Mouse (Mus musculus) NIH3T3 (cell line): ENCODE results near the gene Masp1.

Experiments
- DNase-seq: peaks from one replicate; pipeline ENCODE4 v3.0.0-alpha.2; 2012; ENCODE audit warnings: low read depth

The Masp1 gene

DNA sequence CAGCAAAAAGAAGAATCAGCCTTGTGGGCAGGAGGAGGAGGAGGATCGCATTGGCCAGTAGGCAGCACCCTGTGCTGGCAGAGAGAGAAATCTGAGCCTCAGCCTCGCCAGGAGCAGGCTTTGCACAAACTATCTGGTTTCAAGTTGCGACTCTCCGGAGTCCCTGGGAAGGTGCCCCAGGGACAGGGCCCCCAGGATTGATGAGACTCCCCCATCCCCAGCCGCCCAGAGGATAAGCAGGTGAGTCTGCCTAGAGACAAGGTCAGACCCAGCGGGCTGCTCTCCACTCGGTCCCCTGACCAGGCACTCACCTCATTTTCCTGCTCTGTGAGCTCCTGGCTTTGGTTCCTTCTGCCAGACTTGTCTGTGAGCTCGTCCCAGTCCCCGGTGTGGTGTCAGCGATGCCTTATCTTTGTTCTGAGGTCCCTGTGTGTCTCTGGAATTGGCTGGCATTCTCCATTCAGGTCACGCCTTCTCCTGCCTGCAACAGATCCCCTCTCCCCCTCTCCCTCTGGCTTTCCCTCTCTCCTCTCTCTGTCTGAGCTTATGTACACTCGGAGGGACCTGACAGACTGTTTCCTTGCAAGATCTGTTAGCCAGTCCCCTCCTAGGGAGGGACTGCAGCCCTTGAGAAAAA lies at the start of gene Masp1, which contains the start of gene Rtp4:
Masp1 (minus strand) TSS at position 581 of the 637 bp plus-strand sequence.
Rtp4 (plus strand) TSS at position 57 of the 637 bp plus-strand sequence.
- DNase-seq: peak; percentile 63

DNA sequence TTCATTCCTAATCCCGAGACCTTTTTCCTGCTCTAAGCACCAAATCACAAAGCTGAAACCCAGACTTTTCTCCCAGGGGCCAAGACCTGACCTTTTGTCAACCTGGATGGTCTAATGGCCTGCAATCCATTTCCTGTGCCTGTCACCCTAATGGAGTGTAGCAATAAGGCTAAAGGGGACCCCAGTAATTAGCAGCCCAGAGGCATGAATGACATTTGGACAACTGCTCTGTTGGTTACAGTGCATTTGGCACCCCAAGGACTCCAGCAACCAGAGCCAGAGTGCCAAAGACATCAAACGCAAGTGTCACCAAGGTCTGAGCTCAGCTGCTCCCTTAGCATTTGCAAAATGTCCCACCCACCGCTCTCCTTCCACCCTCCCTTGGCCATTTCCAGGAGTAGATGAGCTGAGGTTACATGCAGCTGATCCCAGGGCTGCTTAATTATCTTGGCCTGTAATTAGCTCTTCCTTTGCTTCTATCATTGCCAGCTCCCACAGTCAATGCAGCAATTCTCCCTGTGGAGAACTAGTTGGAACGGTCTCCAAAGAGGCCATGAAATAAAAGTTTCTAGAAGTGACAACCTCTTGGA lies 47.8 kb upstream of the Masp1 start:
- no peak for DNase-seq

DNA sequence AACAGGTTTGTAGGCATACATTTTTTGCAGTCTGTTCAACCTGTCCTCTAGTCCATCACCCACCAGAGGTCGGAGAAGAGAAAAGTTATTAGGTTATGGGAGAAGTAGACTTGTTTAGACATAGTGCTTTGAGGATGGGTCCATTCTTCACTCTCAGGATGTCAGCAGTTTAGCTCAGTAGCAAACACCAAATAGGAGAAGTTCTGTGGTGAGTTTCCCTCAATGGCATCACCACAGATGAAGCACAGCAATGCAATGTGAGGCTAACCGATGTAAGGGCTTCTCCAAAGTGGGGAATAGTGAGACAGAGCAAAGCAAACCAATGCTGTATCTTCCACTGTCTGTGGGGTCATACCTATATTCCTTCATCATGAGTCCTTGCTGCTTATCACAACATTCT lies 37.1 kb upstream of the Masp1 start:
- DNase-seq: no peak

DNA sequence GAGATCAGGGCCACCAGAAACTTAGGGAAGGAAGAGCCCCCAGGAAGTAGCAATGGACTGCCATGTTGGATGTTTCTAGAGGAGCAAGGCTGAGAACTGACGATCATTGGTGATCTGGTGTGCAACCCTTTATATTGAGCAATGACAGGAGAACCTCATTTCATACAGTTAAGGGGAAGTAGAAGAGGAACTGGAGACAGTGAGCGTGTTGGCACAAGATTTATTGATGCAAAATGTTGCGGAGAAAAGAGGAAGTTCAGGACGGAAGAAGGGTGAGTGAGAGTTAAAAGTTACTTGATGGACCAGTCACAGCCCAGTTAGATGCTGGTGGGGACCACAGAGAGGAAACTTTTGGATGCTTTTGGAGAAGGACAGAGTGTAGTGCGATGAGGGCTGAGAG lies 36.6 kb upstream of the Masp1 start:
- no peak for DNase-seq

DNA sequence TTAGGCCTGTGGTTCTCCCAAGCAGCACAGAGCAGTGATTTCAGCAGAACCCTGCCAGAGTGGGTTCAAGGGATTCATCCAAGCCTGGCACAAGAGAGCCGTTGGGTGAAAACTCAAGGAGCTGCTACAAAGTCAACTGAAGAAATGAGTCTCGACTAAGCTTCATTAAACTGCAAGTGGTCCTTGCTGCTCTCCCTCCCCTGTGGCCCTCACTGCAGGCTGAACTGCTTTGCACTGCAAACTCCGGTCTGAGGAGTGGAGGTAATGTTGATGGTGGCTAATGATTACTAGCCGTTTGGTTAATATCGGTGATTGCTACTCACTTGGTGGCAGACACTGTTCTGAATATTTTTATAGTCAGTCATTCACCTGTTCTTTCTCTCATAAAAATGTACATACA lies 34.1 kb upstream of the Masp1 start:
- no peak for DNase-seq

DNA sequence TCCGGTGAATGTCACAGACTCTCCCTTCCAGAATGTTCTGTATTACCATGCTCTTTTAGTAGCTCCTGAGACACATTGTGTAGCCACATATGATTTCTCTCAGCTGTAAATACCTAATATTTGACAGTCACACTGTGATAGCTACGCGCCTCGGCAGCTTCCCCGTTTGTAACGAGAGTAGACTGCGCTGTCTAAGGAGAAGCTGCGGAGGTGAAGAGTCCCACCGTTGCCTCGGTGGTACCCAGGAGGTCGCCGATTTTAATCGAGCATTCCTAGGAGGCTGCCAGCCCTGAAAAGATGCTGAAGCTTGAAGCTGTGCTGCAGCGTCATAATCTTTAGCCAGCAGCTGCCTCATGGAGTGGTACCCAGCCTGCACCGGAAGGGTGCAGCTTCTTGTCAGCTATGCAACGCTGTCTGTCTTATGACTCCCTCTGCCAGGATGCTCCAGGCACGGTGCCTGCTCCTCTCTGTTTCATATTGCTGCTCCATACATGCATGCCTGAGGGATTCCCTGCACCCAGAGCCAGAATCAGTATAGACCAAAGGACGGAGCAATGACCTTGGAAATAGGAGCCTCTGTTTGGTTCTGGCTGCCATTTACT lies 30.5 kb upstream of the Masp1 start:
- DNase-seq: no peak

DNA sequence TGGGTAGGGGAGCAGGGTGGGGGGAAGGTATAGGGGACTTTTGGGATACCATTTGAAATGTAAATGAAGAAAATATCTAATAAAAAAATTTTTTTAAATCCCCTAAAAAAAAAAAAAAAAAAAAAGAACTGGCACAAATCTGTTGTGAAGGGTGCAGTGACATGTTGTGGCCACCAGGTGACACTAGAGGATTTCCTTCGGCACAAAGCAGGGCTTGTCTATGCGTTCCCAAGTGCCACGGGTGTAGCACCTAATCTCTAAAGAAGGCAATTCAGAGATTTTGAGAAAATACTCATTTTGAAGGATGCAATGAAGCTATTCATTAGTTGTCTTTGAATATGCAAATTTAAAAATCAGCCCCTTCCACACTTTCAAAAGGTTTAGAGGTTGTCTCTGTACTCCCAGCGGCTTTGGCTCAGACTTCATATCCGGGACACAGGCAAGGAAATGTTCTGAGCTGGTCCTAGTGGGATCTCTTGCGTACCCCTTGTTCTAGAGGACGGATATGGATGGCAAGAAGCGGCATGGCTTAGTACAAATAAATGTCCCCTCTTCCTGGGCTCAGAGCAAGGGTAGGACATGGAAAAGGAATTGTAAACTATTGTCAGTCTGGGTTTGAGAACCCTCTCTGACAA lies 29.8 kb upstream of the Masp1 start:
- DNase-seq: peak; percentile 85

DNA sequence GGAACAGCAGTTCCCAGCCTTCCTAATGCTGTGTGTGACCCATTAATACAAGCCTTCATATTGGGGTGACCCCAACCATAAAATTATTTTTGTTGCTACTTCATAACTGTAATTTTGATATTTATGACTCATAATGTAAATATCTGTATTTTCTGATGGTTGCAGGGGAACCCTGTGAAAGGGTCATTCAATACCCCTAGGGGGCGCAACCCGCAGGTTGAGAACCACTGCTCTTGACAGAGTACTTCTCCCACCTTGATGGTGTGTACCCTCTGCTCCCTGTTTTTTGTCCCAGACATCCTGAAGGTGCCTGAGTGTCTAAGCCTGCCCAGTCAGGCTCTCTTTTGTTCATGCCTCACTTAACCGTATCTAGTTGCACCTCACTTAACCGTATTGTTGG lies 27.2 kb upstream of the Masp1 start:
- no peak for DNase-seq

DNA sequence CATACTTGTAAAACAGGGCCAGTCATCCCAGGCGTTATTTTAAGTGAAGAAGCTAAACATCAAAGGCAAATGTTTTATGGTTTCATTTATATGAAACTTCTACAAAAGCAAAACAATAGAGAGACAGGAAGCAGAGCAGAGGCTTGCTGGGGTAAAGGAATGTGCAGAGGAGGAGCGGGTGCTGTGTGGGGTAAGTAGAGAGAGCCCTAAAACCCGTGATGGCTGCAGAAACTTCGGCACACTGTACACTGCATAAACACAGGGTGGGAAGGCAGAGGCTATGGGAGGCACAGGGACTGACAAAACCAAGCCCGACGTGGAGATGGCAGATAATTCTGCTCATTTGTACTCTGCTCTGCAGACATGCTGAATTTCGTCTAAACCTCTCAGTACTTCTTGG lies 23.7 kb upstream of the Masp1 start:
- no peak for DNase-seq

DNA sequence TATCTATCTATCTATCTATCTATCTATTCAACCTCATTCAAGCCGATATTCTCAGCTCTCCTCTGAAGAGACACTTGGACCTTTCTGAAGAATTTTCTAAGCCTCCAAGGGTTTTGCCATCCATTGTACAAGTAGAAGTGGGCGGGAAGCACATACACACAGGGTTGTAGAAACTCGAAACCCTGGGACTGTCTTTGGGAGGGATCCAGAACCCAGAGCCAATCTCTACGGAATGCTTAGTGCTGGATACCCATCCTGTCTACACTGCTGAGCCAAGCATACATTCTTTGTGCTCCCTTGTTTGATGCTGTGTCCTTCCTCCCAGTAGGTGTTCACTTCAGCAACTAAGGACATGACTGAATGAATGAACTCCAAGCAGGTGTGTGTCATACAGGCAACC lies 22.3 kb upstream of the Masp1 start:
- DNase-seq: peak; percentile 54

DNA sequence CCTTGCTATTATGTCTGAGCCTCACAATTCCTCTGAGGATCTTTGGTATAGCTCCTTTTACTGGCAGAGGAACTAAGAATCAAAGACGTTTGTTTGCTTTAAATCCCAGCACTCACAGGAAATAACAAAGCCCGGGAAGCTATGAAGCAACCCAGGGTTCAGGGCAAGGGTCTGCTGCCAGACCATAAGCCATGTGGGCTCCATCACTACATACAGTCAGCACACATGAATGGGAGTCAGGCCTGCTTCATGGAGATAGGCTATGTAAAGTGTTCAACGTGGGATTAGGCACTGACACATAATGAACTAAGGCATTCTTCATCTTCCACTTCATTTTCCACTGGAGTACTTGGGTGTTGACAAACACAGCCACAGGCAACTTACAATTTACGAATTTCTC lies 20.4 kb upstream of the Masp1 start:
- no peak for DNase-seq

DNA sequence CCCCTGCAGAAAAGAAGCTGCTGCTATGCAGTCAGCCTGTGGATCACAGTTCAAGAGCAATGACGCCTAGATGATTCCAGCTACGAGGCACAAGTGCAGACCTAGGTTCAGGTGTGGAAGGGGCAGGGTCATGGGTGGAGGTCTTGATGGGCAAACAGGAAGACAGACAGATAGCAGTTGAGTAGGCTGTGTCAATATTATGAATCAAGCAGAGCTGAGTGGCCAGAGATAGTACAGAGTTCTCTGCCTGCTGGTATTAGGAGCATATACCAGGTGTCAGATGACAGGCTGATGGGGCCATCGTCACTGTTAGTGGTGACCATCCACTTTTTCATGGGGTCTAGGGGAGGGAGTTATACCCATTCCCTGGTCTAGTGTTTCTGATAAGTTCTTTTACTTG lies 13.1 kb upstream of the Masp1 start:
- DNase-seq: no peak

DNA sequence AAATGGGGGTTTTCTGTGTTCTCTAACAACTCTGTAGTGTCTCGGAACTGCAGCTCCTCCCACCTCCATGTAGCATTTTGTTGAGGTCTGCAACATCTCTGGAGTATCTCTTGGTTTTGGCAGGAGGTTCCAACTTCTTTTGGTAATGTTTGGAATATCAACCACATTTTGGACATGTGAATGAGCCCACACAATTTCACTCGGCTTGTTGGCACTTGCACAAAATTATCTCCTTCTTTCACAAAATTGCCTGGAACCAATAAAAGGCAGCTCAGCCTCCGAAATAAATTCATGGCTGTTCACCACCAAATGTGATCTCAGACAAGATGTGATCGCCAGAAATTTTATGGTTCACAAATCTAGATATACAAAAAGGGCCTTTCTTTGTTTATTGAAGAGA lies 8.6 kb upstream of the Masp1 start:
- DNase-seq: peak; percentile 26

DNA sequence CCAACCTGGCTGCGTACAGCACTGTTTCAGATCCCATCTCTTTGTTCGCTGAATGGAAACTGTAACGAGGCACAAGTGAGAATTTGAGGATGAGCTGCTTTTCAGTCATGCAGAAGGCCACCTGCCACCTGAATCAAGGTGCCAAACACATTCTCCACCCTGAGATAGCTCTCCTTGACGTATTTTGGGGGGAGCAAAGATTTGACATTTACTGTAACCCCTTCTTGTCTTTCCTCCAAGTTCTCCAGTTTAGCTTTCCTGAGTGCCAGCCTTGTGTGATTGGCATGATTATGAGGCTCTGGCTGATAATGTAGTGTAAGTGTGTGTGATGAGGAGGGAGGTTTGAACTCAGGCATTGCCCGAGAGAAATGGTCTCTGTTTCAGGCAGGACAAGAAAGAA lies 1.5 kb upstream of the Masp1 start:
- no peak for DNase-seq

DNA sequence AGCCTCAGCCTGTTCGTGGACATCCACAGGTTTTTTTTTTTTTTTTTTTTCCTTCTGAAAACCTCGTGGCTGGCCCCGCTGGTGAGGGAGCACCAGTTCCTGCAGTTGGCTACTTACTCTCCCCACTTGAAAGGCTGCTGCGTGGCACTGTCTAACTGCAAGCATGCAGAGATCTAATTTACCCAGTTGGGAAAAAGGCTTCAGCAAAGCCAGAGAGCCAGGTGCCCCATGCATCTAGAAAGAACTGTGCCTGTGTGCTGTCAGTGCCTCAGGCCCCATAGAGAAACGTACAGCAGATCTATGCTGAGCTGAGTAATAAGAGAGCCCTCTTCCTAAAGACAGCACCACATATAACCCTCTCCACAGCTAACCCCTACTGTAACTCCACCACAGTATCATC lies 477 bp upstream of the Masp1 start:
- peak; percentile 26 for DNase-seq

DNA sequence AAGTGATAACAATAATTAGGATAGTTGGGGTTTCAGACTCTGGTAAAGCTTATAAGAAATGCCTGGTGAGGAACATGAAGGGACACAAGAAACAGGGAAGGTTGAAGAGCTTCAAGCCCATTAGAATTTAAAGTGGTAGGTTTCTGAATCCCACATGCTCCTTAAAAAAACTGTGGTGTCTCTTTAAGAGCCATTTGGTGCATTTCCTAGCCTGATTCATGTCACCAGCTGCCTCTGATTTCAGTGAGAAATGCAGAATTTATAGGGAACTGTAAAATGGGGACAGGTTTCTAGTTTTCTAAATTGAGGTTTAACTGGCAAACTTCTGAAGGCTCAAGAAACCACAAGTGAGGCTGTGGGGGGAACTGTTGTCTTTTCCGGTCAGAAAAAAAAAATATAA lies 844 bp downstream of the Masp1 start:
- DNase-seq: no peak

DNA sequence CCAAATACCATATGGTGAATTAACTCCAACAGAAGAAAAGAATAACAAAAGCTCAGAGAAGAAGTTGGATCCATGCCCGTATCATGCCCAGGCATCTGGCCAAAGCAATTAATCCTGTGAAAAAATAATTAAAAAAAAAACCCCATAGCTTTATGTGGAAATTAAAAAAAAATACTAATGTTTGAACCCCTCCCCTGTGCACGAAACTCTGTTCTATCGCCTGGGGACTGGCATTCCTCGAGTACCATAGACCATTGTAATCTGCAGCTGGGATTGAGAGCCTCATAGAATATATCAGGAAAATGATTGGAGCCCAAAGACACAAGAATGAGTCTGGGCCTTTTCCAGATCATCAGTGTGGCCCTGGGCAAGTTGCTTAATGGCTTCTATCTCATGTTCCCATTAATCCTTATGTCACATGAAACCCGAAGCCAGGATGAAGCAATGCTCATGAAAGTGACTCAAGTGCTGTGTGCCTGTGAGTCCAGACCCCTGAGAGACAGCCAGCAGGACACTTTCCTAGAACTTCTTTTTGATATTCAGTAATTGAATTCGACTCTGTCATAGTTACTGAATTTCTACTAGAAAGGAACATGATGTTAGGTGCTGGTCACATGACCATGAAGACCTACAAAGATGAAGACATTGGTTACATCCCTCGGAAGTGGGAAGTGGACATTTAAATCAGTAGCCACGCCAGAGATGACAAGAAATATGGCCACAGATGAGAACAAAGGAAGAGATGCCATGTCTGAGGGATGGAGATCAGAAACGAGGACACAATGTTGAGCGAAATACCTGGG lies 1.8 kb downstream of the Masp1 start:
- DNase-seq: peak; percentile 58

DNA sequence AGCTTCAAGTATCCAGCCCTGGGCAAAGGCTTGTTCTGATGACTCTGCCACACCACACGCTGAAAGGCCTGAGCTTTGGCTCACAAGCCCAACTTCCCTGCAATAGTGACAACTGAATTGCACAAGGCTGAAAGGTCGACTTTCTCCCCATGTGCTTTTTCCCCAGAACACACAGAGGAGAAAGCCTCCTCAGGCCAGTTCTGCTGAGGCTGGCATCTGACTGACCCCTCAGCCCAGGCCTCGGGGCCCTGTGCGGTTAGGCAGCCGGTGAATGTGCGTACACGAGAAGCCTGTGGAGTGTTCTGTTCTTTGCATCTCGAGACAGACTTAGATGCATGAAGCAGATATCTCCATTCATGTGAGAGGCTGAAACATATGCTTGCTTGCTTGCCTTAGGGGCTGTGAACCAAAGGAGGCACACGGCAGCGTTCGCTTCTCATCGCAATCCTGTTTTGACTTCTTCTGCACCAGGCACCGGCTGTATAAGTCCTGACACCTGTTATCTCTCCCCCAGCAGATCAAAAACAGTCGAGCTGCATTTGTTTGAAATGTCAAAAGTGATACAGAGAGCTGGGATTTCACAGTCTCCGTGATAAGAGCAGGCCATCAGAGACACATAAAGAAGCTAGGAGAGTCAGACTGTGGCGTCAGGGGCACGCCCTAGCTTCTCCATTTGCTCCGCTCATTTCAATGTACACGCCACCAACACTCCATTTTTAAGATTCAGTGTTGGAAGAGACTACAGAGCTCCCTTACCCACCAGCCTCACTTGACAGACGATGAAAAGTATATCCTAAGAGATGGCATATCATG lies 2.7 kb downstream of the Masp1 start:
- DNase-seq: peak; percentile 31

DNA sequence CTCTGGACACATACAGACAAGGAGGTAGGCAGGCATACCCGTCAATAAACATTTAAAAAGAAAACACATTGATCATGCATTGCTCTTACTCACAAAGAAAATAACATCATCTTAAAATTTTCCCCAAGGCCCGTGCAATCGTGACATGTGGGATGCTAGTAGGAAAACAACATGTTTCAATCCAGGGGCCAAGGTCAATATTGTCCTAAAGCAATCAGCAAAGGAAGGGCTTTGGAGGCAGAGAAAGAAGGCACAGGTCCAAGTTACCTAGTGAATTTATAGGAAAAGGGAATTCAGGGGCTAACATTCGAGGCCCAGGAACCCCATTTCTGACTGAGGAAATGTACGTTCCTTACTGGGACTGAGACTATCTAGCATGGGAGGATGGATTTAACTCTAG lies 3.4 kb downstream of the Masp1 start:
- DNase-seq: no peak

DNA sequence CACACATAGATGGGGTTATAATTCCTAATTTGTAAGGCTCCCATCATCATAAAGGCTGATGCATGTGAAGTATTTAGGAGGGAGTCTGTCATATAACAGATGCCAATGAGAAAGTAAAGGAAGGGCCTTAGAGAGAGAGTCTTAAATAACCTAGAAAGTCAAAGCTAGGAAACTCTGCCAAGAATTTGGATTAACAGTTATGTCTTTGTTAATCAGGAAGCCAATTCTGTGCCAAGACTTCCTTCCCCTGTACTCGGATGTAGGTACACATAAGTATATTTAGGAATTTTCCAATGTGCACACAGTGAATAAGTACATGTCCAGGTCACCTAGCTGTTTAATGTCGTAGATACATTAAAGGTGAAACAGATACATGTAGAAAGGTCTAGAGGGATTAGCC lies 4.0 kb downstream of the Masp1 start:
- DNase-seq: no peak

DNA sequence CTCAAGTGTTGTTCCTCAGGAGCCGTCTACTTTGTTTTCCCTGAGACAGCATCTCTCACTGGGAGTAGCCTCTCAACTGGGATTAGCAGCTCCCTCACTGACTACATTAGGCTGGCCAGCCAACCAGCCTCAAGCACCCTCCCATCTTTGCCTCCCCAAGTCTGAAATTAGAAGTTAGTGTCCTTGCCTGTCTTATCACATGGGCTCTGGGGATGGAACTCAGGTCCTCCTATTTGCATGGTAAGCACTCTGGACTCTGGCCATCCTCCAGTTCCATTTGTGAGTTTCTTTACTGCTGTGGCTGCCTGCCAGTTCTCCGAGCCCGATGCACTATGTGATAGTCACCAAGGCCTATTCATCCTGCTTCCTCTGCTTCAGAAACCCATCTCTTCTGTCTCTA lies 4.8 kb downstream of the Masp1 start:
- DNase-seq: peak; percentile 66

DNA sequence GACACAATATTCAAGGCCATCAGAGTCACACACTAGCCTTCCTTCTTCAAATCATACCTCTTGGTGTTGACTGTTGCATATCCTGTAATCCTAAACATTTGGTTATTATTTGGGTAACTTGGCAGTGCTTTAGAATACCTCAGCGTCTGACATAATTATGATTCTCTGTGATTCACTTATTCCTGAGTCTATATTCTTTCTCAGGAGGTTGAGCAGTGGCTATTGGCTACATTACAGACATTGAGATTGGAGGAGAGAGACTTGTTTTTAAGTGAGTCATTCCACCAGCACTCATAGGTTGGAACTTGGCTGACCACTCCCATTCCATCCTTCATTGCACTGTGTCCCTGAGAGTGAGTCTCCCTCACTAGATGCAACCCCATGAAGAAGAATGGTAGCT lies 7.2 kb downstream of the Masp1 start:
- peak; percentile 73 for DNase-seq
